Mouse (Mus musculus): ENCODE results near the gene Serpinc1.
"Not testable (repeated sequence)": the region's sequence is repeated elsewhere in the genome, so short reads cannot be mapped to it uniquely, and the experiment has no call there.

The Serpinc1 gene

GRCm38 (mm10) chr1:160978071-160978735, at the start of gene Serpinc1:
Gene Serpinc1 (plus strand): TSS chr1:160978585.
- DNase-seq (ENCODE audit: low spot score): no peak

GRCm38 (mm10) chr1:160931320-160931719, 47.1 kb upstream of the Serpinc1 start:
- DNase-seq (ENCODE audit: low spot score): no peak

GRCm38 (mm10) chr1:160933896-160934482, 44.4 kb upstream of the Serpinc1 start:
- DNase-seq (ENCODE audit: low spot score): peak; percentile 22

- DNase-seq (ENCODE audit: low spot score): no peak
Measured at GRCm38 (mm10) chr1:160935551-160935950, 42.8 kb upstream of the Serpinc1 start.

- no peak for DNase-seq (ENCODE audit: low spot score)
Measured at GRCm38 (mm10) chr1:160963199-160963598, 15.2 kb upstream of the Serpinc1 start.

- no peak for DNase-seq (ENCODE audit: low spot score)
Measured at GRCm38 (mm10) chr1:160967268-160967667, 11.1 kb upstream of the Serpinc1 start.

- DNase-seq (ENCODE audit: low spot score): peak; percentile 4
Measured at GRCm38 (mm10) chr1:160968643-160969042, 9.7 kb upstream of the Serpinc1 start.

- DNase-seq (ENCODE audit: low spot score): no peak
Measured at GRCm38 (mm10) chr1:160980021-160980420, 1.6 kb downstream of the Serpinc1 start.

GRCm38 (mm10) chr1:160980537-160981234, 2.3 kb downstream of the Serpinc1 start:
- no peak for DNase-seq (ENCODE audit: low spot score)

GRCm38 (mm10) chr1:160981337-160981736, 3.0 kb downstream of the Serpinc1 start:
- DNase-seq (ENCODE audit: low spot score): no peak

- DNase-seq (ENCODE audit: low spot score): no peak
Measured at GRCm38 (mm10) chr1:160982887-160983286, 4.5 kb downstream of the Serpinc1 start.

GRCm38 (mm10) chr1:160984731-160985130, 6.3 kb downstream of the Serpinc1 start:
- not testable (repeated sequence) for DNase-seq (ENCODE audit: low spot score)

- no peak for DNase-seq (ENCODE audit: low spot score)
Measured at GRCm38 (mm10) chr1:160985477-160985876, 7.1 kb downstream of the Serpinc1 start.

- no peak for DNase-seq (ENCODE audit: low spot score)
Measured at GRCm38 (mm10) chr1:160986881-160987635, 8.7 kb downstream of the Serpinc1 start.

- DNase-seq (ENCODE audit: low spot score): no peak
Measured at GRCm38 (mm10) chr1:160989395-160989794, 11.0 kb downstream of the Serpinc1 start.

GRCm38 (mm10) chr1:160993851-160994250, 15.5 kb downstream of the Serpinc1 start:
- no peak for DNase-seq (ENCODE audit: low spot score)

- no peak for DNase-seq (ENCODE audit: low spot score)
Measured at GRCm38 (mm10) chr1:161004942-161005341, 26.6 kb downstream of the Serpinc1 start.

GRCm38 (mm10) chr1:161005526-161005925, 27.1 kb downstream of the Serpinc1 start:
- DNase-seq (ENCODE audit: low spot score): no peak

- no peak for DNase-seq (ENCODE audit: low spot score)
Measured at GRCm38 (mm10) chr1:161006471-161006870, 28.1 kb downstream of the Serpinc1 start.

- no peak for DNase-seq (ENCODE audit: low spot score)
Measured at GRCm38 (mm10) chr1:161008038-161008437, 29.7 kb downstream of the Serpinc1 start.

- no peak for DNase-seq (ENCODE audit: low spot score)
Measured at GRCm38 (mm10) chr1:161010436-161010835, 32.1 kb downstream of the Serpinc1 start.

- no peak for DNase-seq (ENCODE audit: low spot score)
Measured at GRCm38 (mm10) chr1:161016378-161016777, 38.0 kb downstream of the Serpinc1 start.
